17 mouse cellular contexts compared by ENCODE assay signal in the genomic region with DNA sequence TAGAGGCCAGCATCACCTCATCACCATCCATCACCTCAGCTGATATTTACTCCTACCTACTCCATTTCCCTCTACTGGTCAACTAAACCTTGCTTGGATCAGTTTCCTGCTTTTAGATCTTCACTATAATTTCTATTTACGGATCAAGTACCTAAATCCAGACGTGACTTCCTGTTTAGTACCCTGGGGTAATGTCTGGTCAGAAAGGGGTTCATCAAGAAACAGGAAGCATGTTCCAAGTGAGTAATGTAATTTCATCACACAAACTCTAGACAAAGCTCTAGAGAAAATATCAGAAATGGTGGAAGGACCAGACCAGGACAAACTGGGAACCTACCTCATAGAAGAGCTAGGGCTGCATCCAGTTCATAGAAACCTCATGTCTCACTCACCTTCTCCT.
"Had no signal": no experiment of that assay in that cellular context is flagged by ENCODE, and none has a peak within 500 bp of the region (broad histone marks: within the 10 kb centered on the region; RNA-seq: fewer than 3 reads in every experiment).

No protein-coding gene starts in this region.

- H3K9ac ChIP-seq: neural tube, embryonic 12.5 days; neural tube, embryonic 13.5 days; neural tube, embryonic 15.5 days; stomach, embryonic 15.5 days had no signal

- H3K4me2 ChIP-seq: neural tube, embryonic 12.5 days; neural tube, embryonic 13.5 days; neural tube, embryonic 15.5 days; stomach, embryonic 15.5 days had no signal

- H3K36me3 ChIP-seq: neural tube, embryonic 12.5 days; neural tube, embryonic 13.5 days; neural tube, embryonic 15.5 days; stomach, embryonic 15.5 days had no signal

- H3K27me3 ChIP-seq: neural tube, embryonic 12.5 days; neural tube, embryonic 13.5 days; neural tube, embryonic 15.5 days; stomach, embryonic 15.5 days had no signal

- H3K4me3 ChIP-seq: neural tube, embryonic 12.5 days; neural tube, embryonic 13.5 days; neural tube, embryonic 15.5 days; stomach, embryonic 15.5 days had no signal

- DNase-seq: retina, postnatal 1 day; right cerebral cortex, adult 18-20 months; right cerebral cortex, postnatal 14 days; right cerebral cortex, postnatal 25 days; right cerebral cortex, postnatal 4 days; spleen, adult 18-20 months; thymus, adult 18-20 months; thymus, adult 2 months; thymus, postnatal 14 days; thymus, postnatal 25 days; thymus, postnatal 36 days; thymus, postnatal 4 days had no signal

- H3K9me3 ChIP-seq: neural tube, embryonic 12.5 days; neural tube, embryonic 13.5 days; neural tube, embryonic 15.5 days; stomach, embryonic 15.5 days had no signal

- H3K4me1 ChIP-seq: stomach, embryonic 15.5 days had no signal

- H3K27ac ChIP-seq: neural tube, embryonic 12.5 days; neural tube, embryonic 13.5 days; neural tube, embryonic 15.5 days; stomach, embryonic 15.5 days; stomach, postnatal 0 days had no signal
